Mouse (Mus musculus): ENCODE data around the gene Cst7.

DNA sequence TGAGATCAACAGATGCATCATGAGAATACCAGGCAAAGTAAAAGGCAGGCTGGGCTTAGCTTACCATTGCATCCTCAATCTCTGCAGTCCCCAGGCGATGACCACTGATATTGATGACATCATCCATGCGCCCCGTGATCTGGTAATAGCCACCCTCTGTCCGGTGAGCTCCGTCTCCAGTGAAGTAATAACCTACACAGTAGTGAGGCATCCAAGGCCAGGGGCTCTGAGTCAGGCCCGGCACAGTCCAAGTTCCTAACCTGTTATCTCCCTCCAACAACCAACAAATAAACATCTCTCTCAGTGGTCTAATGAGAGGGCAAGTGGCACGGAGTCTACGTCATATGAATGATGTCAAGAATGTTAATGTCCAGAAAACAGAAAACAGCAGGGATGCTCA is 54.7 kb downstream of the Cst7 start:
- TF ChIP-seq CTCF (IDR thresholded peaks at IDR 0.05; ENCODE audit: low read depth) (no peak), EP300 (IDR thresholded peaks at IDR 0.05; ENCODE audit: low read depth) (no peak)

Data from liver, postnatal 0 days (tissue).